ENCODE assay signal across 21 mouse cellular contexts in the genomic region with DNA sequence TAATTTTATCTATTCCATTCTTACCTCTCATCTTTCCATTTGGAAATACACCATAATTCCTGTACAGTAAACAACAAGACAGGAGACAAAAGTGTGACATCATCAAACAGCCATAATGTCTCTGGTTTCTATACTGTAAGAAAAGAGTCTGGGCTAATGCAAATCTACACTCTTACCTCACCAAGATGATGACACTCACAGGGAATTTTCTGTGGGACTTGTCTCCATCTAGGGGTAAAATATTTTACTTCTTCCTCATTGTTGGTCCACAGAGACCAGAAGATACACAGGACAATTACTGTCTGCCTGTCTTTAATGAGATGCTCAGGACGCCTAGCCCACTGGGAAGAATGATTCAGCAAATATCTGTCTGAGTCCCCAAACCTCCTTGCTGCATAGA. TPM values are rescaled to one million over a fixed set of nuclear protein-coding genes. Genes with fewer than 3 reads are reported as not detected.
DNase-seq lines count a peak whose midpoint lies in the region; TF ChIP-seq lines count a peak whose summit lies in the region.
"Had no signal": no experiment of that assay in that cellular context is flagged by ENCODE, and none has a peak within 500 bp of the region (broad histone marks: within the 10 kb centered on the region; RNA-seq: fewer than 3 reads in every experiment).

Gene Olfr161 (plus strand): TSS at position 352 of the 400 bp plus-strand sequence.

- 58% methylated on average over 1 of the region's 1 CpGs for WGBS in cerebellum, adult 2 months

- no peak within 1 kb of the TSS for H3K4me3 ChIP-seq in CH12.LX (replicated peaks in 1 of 3; ENCODE audit: low read depth in 2 of 3, low read length in 2 of 3, poor library complexity in 1 of 3)
- H3K4me3 ChIP-seq in cerebellum, adult 2 months (replicated peaks; ENCODE audit: insufficient read depth, low read depth, low read length) = no peak within 1 kb of the TSS

- no peaks in the 10 kb centered on the region for H3K36me3 ChIP-seq in CH12.LX (replicated peaks in 1 of 2; ENCODE audit: control insufficient read depth in 1 of 2, insufficient read depth in 1 of 2, low read length in 1 of 2)
- H3K36me3 ChIP-seq: G1E had no signal

- TF ChIP-seq CTCF in CH12.LX (conservative IDR thresholded peaks at IDR 0.05 in 1 of 2, IDR thresholded peaks at IDR 0.05 in 1 of 2; ENCODE audit: low read depth in 2 of 2, low read length in 2 of 2) = peak in 1 of 2 experiments; percentile 52; a peak in 2 of 4 replicates
- TF ChIP-seq CTCF in cerebellum, adult 2 months (IDR thresholded peaks at IDR 0.05; ENCODE audit: borderline replicate concordance, insufficient read depth, low read depth, low read length) = no peak

- peak within 1 kb of the TSS; percentile 45; the same call in 1 of the 2 replicates for H3K4me2 ChIP-seq in CH12.LX (ENCODE audit: insufficient read depth, low read depth, poor library complexity, severe bottlenecking)

- TF ChIP-seq RAD21 in CH12.LX (IDR thresholded peaks at IDR 0.05; ENCODE audit: low read depth, low read length) = peak; percentile 70

- no peak within 1 kb of the TSS for H3K9ac ChIP-seq in CH12.LX (ENCODE audit: insufficient read depth, low read depth)

- no peak for TF ChIP-seq POLR2A in CH12.LX (IDR thresholded peaks at IDR 0.05; ENCODE audit: low read depth, low read length)
- no peak for TF ChIP-seq POLR2A in cerebellum, adult 2 months (IDR thresholded peaks at IDR 0.05; ENCODE audit: borderline replicate concordance, insufficient read depth, low read length)

- no peak for TF ChIP-seq EP300 in CH12.LX (IDR thresholded peaks at IDR 0.05; ENCODE audit: low read length)

- no peaks in the 10 kb centered on the region for H3K79me2 ChIP-seq in CH12.LX (replicated peaks; ENCODE audit: control insufficient read depth, extremely low read depth, insufficient read depth, poor library complexity, severe bottlenecking)

- no peak within 1 kb of the TSS for H3K27ac ChIP-seq in CH12.LX (ENCODE audit: insufficient read depth, low read depth)
- H3K27ac ChIP-seq in cerebellum, adult 2 months (ENCODE audit: insufficient read depth, low read length) = no peak within 1 kb of the TSS

- peaks cover 0 to 12% of the 10 kb centered on the region in 2 experiments; a peak in 2 of 4 replicates for H3K4me1 ChIP-seq in CH12.LX (ENCODE audit: control insufficient read depth in 1 of 2, insufficient read depth in 2 of 2)
- no peaks in the 10 kb centered on the region for H3K4me1 ChIP-seq in cerebellum, adult 2 months (ENCODE audit: control insufficient read depth, insufficient read depth, low read length)

- no peaks in the 10 kb centered on the region for H3K9me3 ChIP-seq in CH12.LX (replicated peaks; ENCODE audit: low read length)
- H3K9me3 ChIP-seq: G1E had no signal

- no peaks in the 10 kb centered on the region for H3K27me3 ChIP-seq in CH12.LX (replicated peaks)
- H3K27me3 ChIP-seq in cerebellum, adult 2 months (ENCODE audit: control insufficient read depth, insufficient read depth, low read length) = no peaks in the 10 kb centered on the region
- H3K27me3 ChIP-seq: Patski had no signal

- in situ Hi-C loops in CH12.LX (cut with MboI; ENCODE audit: low pct_ligation_motif_present, low pct_unique_long_range_greater_than_20kb, low sequenced_read_pairs) = no loop called here

- DNase-seq in CH12.LX (ENCODE audit: extremely low read depth) = peak; percentile 45
- no peak for DNase-seq in cerebellum, adult 2 months
- DNase-seq: adrenal gland, adult 2 months; adrenal gland, adult 8-10 months; adrenal gland, postnatal 10 days; adrenal gland, postnatal 14 days; adrenal gland, postnatal 25 days; adrenal gland, postnatal 36 days; B cell, adult 2 months; cerebellum, adult 11 months; cerebellum, adult 11-12 months; cerebellum, adult 18-20 months; cerebellum, adult 8-10 months; cerebellum, adult 9-10 months had no signal

- dilution Hi-C loops in CH12.LX (cut with MboI; ENCODE audit: extremely low pct_ligation_motif_present, extremely low pct_unique_long_range_greater_than_20kb, low sequenced_read_pairs) = no loop called here

TF ChIP-seq in CH12.LX, 34 proteins besides CTCF, POLR2A, EP300 and RAD21:
- TF ChIP-seq SMC3 (IDR thresholded peaks at IDR 0.05; ENCODE audit: low read depth, low read length) (peak; percentile 40), ETS1 (conservative IDR thresholded peaks at IDR 0.05; ENCODE audit: low read depth, low read length) (peak; percentile 27; the same call in 1 of the 2 replicates), ZNF384 (IDR thresholded peaks at IDR 0.05; ENCODE audit: low read depth, low read length) (no peak)

RNA-seq across cellular contexts. Expression of gene Olfr161, which starts in this region (rescaled TPM):
- total RNA-seq in CH12.LX (2012; rRNA removed) (not detected in 2 replicates), CH12.LX (2014; rRNA removed) (not detected in 2 replicates)
- 0.03 and 0.04 TPM in 2 replicates for polyA plus RNA-seq in CH12.LX (2012; ENCODE audit: insufficient read length, low read depth)
- not detected in 2 replicates for polyA plus RNA-seq in cerebellum, adult 2 months (2012; rRNA removed)
- total RNA-seq: adrenal gland, adult 18-20 months; adrenal gland, adult 2 months; adrenal gland, adult 8-10 months; adrenal gland, postnatal 10 days; adrenal gland, postnatal 14 days; adrenal gland, postnatal 25 days; adrenal gland, postnatal 36 days; adrenal gland, postnatal 4 days; MEL had no signal
- polyA plus RNA-seq: adrenal gland, adult 2 months; brain, embryonic 14.5 days; C2C12; G1E; Patski had no signal

Comparison
In these comparisons a context has a peak if more than half of its experiments do, and no peak if none do; other contexts are left out.
1. Peak in DNase-seq and H3K4me2 ChIP-seq in CH12.LX; RNA of the gene not detected or under 1 TPM.